ENCODE assay signal across 8 mouse cellular contexts in genomic region chr4:56829511-56829921, GRCm38 (mm10). TPM values are rescaled to one million over a fixed set of nuclear protein-coding genes. Genes with fewer than 3 reads are reported as not detected.
DNase-seq lines count a peak whose midpoint lies in the region; ATAC-seq and TF ChIP-seq lines count a peak whose summit lies in the region.

No protein-coding gene starts in this region.

- POLR2A ChIA-PET in Patski (lab: Charles Lee) = interaction anchor here (0.9 kb wide), 1 partner anchor 25 kb away, joined by 3 read pairs; no protein-coding TSS in a partner anchor

- H3K4me3 ChIP-seq in heart, embryonic 11.5 days (ENCODE audit: low read depth, low read length) = no peak overlapping the region

- no peaks in the 10 kb centered on the region for H3K36me3 ChIP-seq in heart, embryonic 11.5 days (ENCODE audit: control insufficient read depth, insufficient read depth, low read length)

- H3K9ac ChIP-seq in heart, embryonic 11.5 days (ENCODE audit: low read depth, low read length) = no peak overlapping the region

- CTCF ChIA-PET in Patski (lab: Charles Lee) = interaction anchor here (0.8 to 1.8 kb wide), 5 partner anchors 10 to 25 kb away, joined by 3 to 8 read pairs (median 3); no protein-coding TSS in a partner anchor

- no peak overlapping the region for H3K27ac ChIP-seq in heart, embryonic 11.5 days (ENCODE audit: low read depth, low read length)

- DNase-seq in heart, adult 11 months = peak; percentile 93
- DNase-seq in Patski (ENCODE audit: low read depth, low spot score) = peak; percentile 86
- peak; percentile 23 to 29 for DNase-seq in heart, adult 9 months (ENCODE audit: low spot score in 2 of 2)
- peak; percentile 44 to 64 for DNase-seq in layer of hippocampus, adult 18-20 months (ENCODE audit: low spot score in 2 of 2)
- peak; percentile 13 for DNase-seq in right cerebral cortex, postnatal 4 days
- no peak for DNase-seq in spleen, postnatal 4 days (ENCODE audit: low spot score in 2 of 2)

- in situ Hi-C loops in Patski (cut with MboI; ENCODE audit: low pct_unique_long_range_greater_than_20kb) = no loop called here

- no peak for ATAC-seq in heart, embryonic 11.5 days (replicated peaks; ENCODE audit: insufficient number of reproducible peaks, low FRiP score, low TSS enrichment)
- peak; percentile 85 for ATAC-seq in Patski
- ATAC-seq in megakaryocyte-erythroid progenitor cell, adult 5-6 weeks (replicated peaks; ENCODE audit: low FRiP score, low TSS enrichment, poor library complexity, severe bottlenecking) = no peak

- no peak overlapping the region for H3K4me2 ChIP-seq in heart, embryonic 11.5 days

- peaks cover 7% of the 10 kb centered on the region; the same call in 1 of the 2 replicates for H3K4me1 ChIP-seq in heart, embryonic 11.5 days (ENCODE audit: control insufficient read depth, insufficient read depth, low read length)

- 58% methylated on average over 7 of the region's 7 CpGs for WGBS in heart, embryonic 11.5 days (ENCODE audit: insufficient replicate concordance)

- H3K9me3 ChIP-seq in heart, embryonic 11.5 days (replicated peaks; ENCODE audit: control insufficient read depth, low read length) = no peaks in the 10 kb centered on the region

- H3K27me3 ChIP-seq in heart, embryonic 11.5 days (ENCODE audit: control insufficient read depth, insufficient read depth, low read length) = no peaks in the 10 kb centered on the region
- no peaks in the 10 kb centered on the region for H3K27me3 ChIP-seq in Patski

- TF ChIP-seq CTCF in Patski (IDR thresholded peaks at IDR 0.05) = no peak

RNA-seq across cellular contexts. Expression of gene Fam206a, which starts 27.4 kb away (rescaled TPM):
- polyA plus RNA-seq in heart, embryonic 11.5 days (2014; fragmentation: Nextera tagmentation; extraction: Ambion mirVana) = 15.2 and 16.7 TPM in 2 replicates
- 15.1 TPM for polyA plus RNA-seq in Patski (2021)
- total RNA-seq in layer of hippocampus, adult 18-20 months (2021) = 10 to 100 TPM; 16.2 to 16.5 TPM
- total RNA-seq in megakaryocyte-erythroid progenitor cell, adult 5-6 weeks (2014; fragmentation: Nextera tagmentation) = 28.4 and 35.5 TPM in 2 replicates
- total RNA-seq in megakaryocyte-erythroid progenitor cell, adult 5-6 weeks (2017) = 5.6 and 7.3 TPM in 2 replicates

RNA-seq across cellular contexts. Expression of gene Elp1, which starts 27.4 kb away (rescaled TPM):
- polyA plus RNA-seq in heart, embryonic 11.5 days (2014; fragmentation: Nextera tagmentation; extraction: Ambion mirVana) = 38.0 and 53.0 TPM in 2 replicates
- polyA plus RNA-seq in Patski (2021) = 21.0 TPM
- 10 to 100 TPM; 55.5 to 57.1 TPM for total RNA-seq in layer of hippocampus, adult 18-20 months (2021)
- total RNA-seq in megakaryocyte-erythroid progenitor cell, adult 5-6 weeks (2014; fragmentation: Nextera tagmentation) = 83.2 and 87.6 TPM in 2 replicates
- 29.9 and 34.8 TPM in 2 replicates for total RNA-seq in megakaryocyte-erythroid progenitor cell, adult 5-6 weeks (2017)

RNA-seq across cellular contexts. Expression of gene Ctnnal1, which starts 35.5 kb away (rescaled TPM):
- 16.5 and 19.1 TPM in 2 replicates for polyA plus RNA-seq in heart, embryonic 11.5 days (2014; fragmentation: Nextera tagmentation; extraction: Ambion mirVana)
- 33.7 TPM for polyA plus RNA-seq in Patski (2021)
- total RNA-seq in layer of hippocampus, adult 18-20 months (2021) = 10 to 100 TPM; 11.3 to 14.1 TPM
- 1.1 and 8.7 TPM in 2 replicates for total RNA-seq in megakaryocyte-erythroid progenitor cell, adult 5-6 weeks (2014; fragmentation: Nextera tagmentation)
- 5.6 and 7.6 TPM in 2 replicates for total RNA-seq in megakaryocyte-erythroid progenitor cell, adult 5-6 weeks (2017)

Comparison
In these comparisons a context has a peak if more than half of its experiments do, and no peak if none do; other contexts are left out.
1. DNase-seq: peak in heart, adult 11 months (single experiment), Patski (single experiment), heart, adult 9 months (2 of 2), layer of hippocampus, adult 18-20 months (2 of 2) and right cerebral cortex, postnatal 4 days (single experiment); none in spleen, postnatal 4 days (0 of 2).